ENCODE assay signal across 23 mouse cellular contexts in the genomic region with DNA sequence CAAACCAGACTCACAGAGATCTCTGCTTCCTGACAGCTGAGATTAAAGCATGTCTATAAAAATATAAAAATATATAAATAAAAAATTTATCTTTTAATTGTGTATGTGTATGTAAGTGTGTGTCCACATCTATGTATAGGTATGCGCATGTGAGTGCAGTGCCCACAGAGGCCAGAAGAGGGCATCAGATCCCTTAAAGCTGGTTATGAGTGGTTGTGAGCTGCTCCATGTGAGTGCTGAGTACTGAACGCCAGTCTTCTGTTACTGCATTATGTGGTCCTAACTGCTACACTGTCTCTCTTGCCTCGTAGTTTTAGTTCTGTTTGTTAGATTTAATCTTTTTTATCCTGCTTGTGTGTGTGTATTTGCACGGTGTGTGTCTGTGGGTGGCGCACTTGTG. TPM values are rescaled to one million over a fixed set of nuclear protein-coding genes. Genes with fewer than 3 reads are reported as not detected.
A peak's percentile ranks its signal among the peaks of the same experiment; 100 is the strongest.
DNase-seq lines count a peak whose midpoint lies in the region; ATAC-seq and TF ChIP-seq lines count a peak whose summit lies in the region.
"Had no signal": no experiment of that assay in that cellular context is flagged by ENCODE, and none has a peak within 500 bp of the region (broad histone marks: within the 10 kb centered on the region; RNA-seq: fewer than 3 reads in every experiment).

No protein-coding gene starts in this region.

- no peaks in the 10 kb centered on the region for H3K27me3 ChIP-seq in hindbrain, postnatal 0 days (ENCODE audit: insufficient read depth, low read length)
- no peaks in the 10 kb centered on the region for H3K27me3 ChIP-seq in hindbrain, embryonic 14.5 days (ENCODE audit: control insufficient read depth, insufficient read depth, low read length)
- H3K27me3 ChIP-seq in testis, adult 2 months (ENCODE audit: control insufficient read depth, insufficient read depth, low read length) = no peaks in the 10 kb centered on the region
- H3K27me3 ChIP-seq in MEL (ENCODE audit: control insufficient read depth in 1 of 2, insufficient read depth in 2 of 2, low read length in 2 of 2) = peaks cover 0 to 3% of the 10 kb centered on the region in 2 experiments; a peak in 1 of 4 replicates
- no peaks in the 10 kb centered on the region for H3K27me3 ChIP-seq in liver, postnatal 0 days (ENCODE audit: insufficient read depth, low read length)
- H3K27me3 ChIP-seq: forebrain, embryonic 12.5 days; neural tube, embryonic 15.5 days had no signal

- H3K4me3 ChIP-seq in hindbrain, postnatal 0 days (ENCODE audit: low read length) = no peak overlapping the region
- no peak overlapping the region for H3K4me3 ChIP-seq in hindbrain, embryonic 14.5 days (replicated peaks; ENCODE audit: low read length)
- no peak overlapping the region for H3K4me3 ChIP-seq in testis, adult 2 months (ENCODE audit: control insufficient read depth, low read depth, low read length)
- H3K4me3 ChIP-seq in MEL (ENCODE audit: control insufficient read depth in 1 of 2, insufficient read depth in 1 of 2, low read depth in 2 of 2, low read length in 2 of 2) = no peak overlapping the region
- no peak overlapping the region for H3K4me3 ChIP-seq in liver, postnatal 0 days (ENCODE audit: low read depth, low read length)
- H3K4me3 ChIP-seq: forebrain, embryonic 12.5 days; hindbrain, embryonic 13.5 days; megakaryocyte, embryonic 14.5 days; neural tube, embryonic 15.5 days had no signal

- H3K4me1 ChIP-seq in hindbrain, postnatal 0 days (ENCODE audit: insufficient read depth, low read length) = no peaks in the 10 kb centered on the region
- H3K4me1 ChIP-seq in hindbrain, embryonic 14.5 days (replicated peaks; ENCODE audit: control insufficient read depth, insufficient read depth, low read length) = no peaks in the 10 kb centered on the region
- H3K4me1 ChIP-seq in testis, adult 2 months (ENCODE audit: control insufficient read depth, insufficient read depth, low read length) = peaks cover 5% of the 10 kb centered on the region
- H3K4me1 ChIP-seq in MEL (ENCODE audit: control insufficient read depth in 1 of 2, insufficient read depth in 2 of 2, low read length in 2 of 2) = peaks cover 0 to 7% of the 10 kb centered on the region in 2 experiments; a peak in 2 of 4 replicates
- H3K4me1 ChIP-seq in liver, postnatal 0 days (ENCODE audit: insufficient read depth) = peaks cover 20% of the 10 kb centered on the region; the same call in 1 of the 2 replicates
- H3K4me1 ChIP-seq: forebrain, embryonic 12.5 days; hindbrain, embryonic 13.5 days had no signal

- TF ChIP-seq POLR2A in testis, adult 2 months (IDR thresholded peaks at IDR 0.05; ENCODE audit: control insufficient read depth, low read depth, low read length) = no peak
- TF ChIP-seq POLR2A in MEL (IDR thresholded peaks at IDR 0.05; ENCODE audit: control insufficient read depth in 1 of 2, insufficient read depth in 1 of 2, low read depth in 1 of 2, low read length in 2 of 2, poor library complexity in 1 of 2) = no peak

- no peak overlapping the region for H3K9ac ChIP-seq in hindbrain, postnatal 0 days (replicated peaks; ENCODE audit: low read length)
- H3K9ac ChIP-seq in hindbrain, embryonic 14.5 days = no peak overlapping the region
- H3K9ac ChIP-seq in MEL (ENCODE audit: control insufficient read depth, low read depth, low read length, poor library complexity, severe bottlenecking) = no peak overlapping the region
- H3K9ac ChIP-seq in liver, postnatal 0 days (replicated peaks) = no peak overlapping the region
- H3K9ac ChIP-seq: forebrain, embryonic 12.5 days; hindbrain, embryonic 13.5 days; lung, embryonic 14.5 days; neural tube, embryonic 15.5 days had no signal

- TF ChIP-seq CTCF in hindbrain, postnatal 0 days (IDR thresholded peaks at IDR 0.05; ENCODE audit: low read depth) = peak; percentile 5; the same call in 1 of the 2 replicates
- peak; percentile 34; the same call in 1 of the 2 replicates for TF ChIP-seq CTCF in testis, adult 2 months (IDR thresholded peaks at IDR 0.05; ENCODE audit: control insufficient read depth, insufficient read depth, insufficient replicate concordance, low read depth, low read length)
- TF ChIP-seq CTCF in MEL (IDR thresholded peaks at IDR 0.05 in 2 of 3, conservative IDR thresholded peaks at IDR 0.05 in 1 of 3; ENCODE audit: control insufficient read depth in 1 of 3, insufficient read depth in 1 of 3, low read depth in 2 of 3, low read length in 3 of 3, poor library complexity in 1 of 3, severe bottlenecking in 1 of 3) = peak; percentile 24 to 30 (median 29); a peak in 4 of 6 replicates
- peak; percentile 51 for TF ChIP-seq CTCF in liver, postnatal 0 days (IDR thresholded peaks at IDR 0.05; ENCODE audit: low read depth)

- no peak; the same call in 1 of the 2 replicates for TF ChIP-seq RAD21 in MEL (IDR thresholded peaks at IDR 0.05; ENCODE audit: low read depth, low read length)

- no peak for ATAC-seq in hindbrain, postnatal 0 days
- no peak for ATAC-seq in hindbrain, embryonic 14.5 days (ENCODE audit: low FRiP score)
- ATAC-seq in liver, postnatal 0 days = no peak

- no peaks in the 10 kb centered on the region for H3K36me3 ChIP-seq in hindbrain, postnatal 0 days (ENCODE audit: insufficient read depth, low read length)
- H3K36me3 ChIP-seq in hindbrain, embryonic 14.5 days (replicated peaks; ENCODE audit: control insufficient read depth, insufficient read depth) = no peaks in the 10 kb centered on the region
- H3K36me3 ChIP-seq in testis, adult 2 months (ENCODE audit: control insufficient read depth, insufficient read depth, low read length) = no peaks in the 10 kb centered on the region
- peaks cover 0 to 3% of the 10 kb centered on the region in 2 experiments; a peak in 1 of 4 replicates for H3K36me3 ChIP-seq in MEL (ENCODE audit: control insufficient read depth in 1 of 2, insufficient read depth in 2 of 2, low read length in 2 of 2)
- no peaks in the 10 kb centered on the region for H3K36me3 ChIP-seq in liver, postnatal 0 days (replicated peaks; ENCODE audit: insufficient read depth, low read length)
- H3K36me3 ChIP-seq: forebrain, embryonic 12.5 days; hindbrain, embryonic 13.5 days; neural tube, embryonic 15.5 days had no signal

- H3K79me2 ChIP-seq in MEL (ENCODE audit: control insufficient read depth, insufficient read depth, low read length, poor library complexity) = no peaks in the 10 kb centered on the region

- H3K4me2 ChIP-seq in hindbrain, postnatal 0 days (ENCODE audit: low read depth, low read length) = no peak overlapping the region
- no peak overlapping the region for H3K4me2 ChIP-seq in hindbrain, embryonic 14.5 days (replicated peaks)
- H3K4me2 ChIP-seq in liver, postnatal 0 days (ENCODE audit: low read depth, low read length) = no peak overlapping the region
- H3K4me2 ChIP-seq: forebrain, embryonic 12.5 days; hindbrain, embryonic 13.5 days; lung, embryonic 14.5 days; neural tube, embryonic 15.5 days had no signal

- WGBS in hindbrain, postnatal 0 days = 94% methylated on average over 5 of the region's 5 CpGs
- WGBS in hindbrain, embryonic 14.5 days = 96% methylated on average over 5 of the region's 5 CpGs
- WGBS in liver, postnatal 0 days (ENCODE audit: insufficient replicate concordance) = 94% methylated on average over 5 of the region's 5 CpGs

- DNase-seq in hindbrain, postnatal 0 days (ENCODE audit: low spot score) = no peak
- DNase-seq in hindbrain, embryonic 14.5 days (ENCODE audit: low spot score) = no peak
- no peak for DNase-seq in testis, postnatal 10 days (ENCODE audit: low spot score)
- peak; percentile 32 for DNase-seq in MEL (ENCODE audit: low read depth, low spot score)
- no peak for DNase-seq in liver, postnatal 0 days
- DNase-seq in spleen, postnatal 14 days (ENCODE audit: low spot score in 2 of 2) = no peak
- no peak for DNase-seq in lung, postnatal 25 days (ENCODE audit: low spot score)
- DNase-seq: adrenal gland, adult 2 months; cerebellum, adult 2 months; kidney, adult 9 months; lung, embryonic 14.5 days had no signal

- H3K27ac ChIP-seq in hindbrain, postnatal 0 days = no peak overlapping the region
- H3K27ac ChIP-seq in hindbrain, embryonic 14.5 days = no peak overlapping the region
- H3K27ac ChIP-seq in testis, adult 2 months (ENCODE audit: control insufficient read depth, insufficient read depth, low read depth, low read length) = no peak overlapping the region
- no peak overlapping the region for H3K27ac ChIP-seq in MEL (ENCODE audit: control insufficient read depth, low read depth, low read length)
- H3K27ac ChIP-seq in liver, postnatal 0 days (ENCODE audit: low read depth) = no peak overlapping the region
- H3K27ac ChIP-seq: forebrain, embryonic 12.5 days; hindbrain, embryonic 13.5 days; neural tube, embryonic 15.5 days had no signal

- TF ChIP-seq EP300 in MEL (IDR thresholded peaks at IDR 0.05; ENCODE audit: low read depth in 1 of 2, low read length in 2 of 2) = no peak
- TF ChIP-seq EP300 in liver, postnatal 0 days (IDR thresholded peaks at IDR 0.05; ENCODE audit: low read depth) = no peak

- no peaks in the 10 kb centered on the region for H3K9me3 ChIP-seq in hindbrain, postnatal 0 days (ENCODE audit: low read length)
- no peaks in the 10 kb centered on the region for H3K9me3 ChIP-seq in hindbrain, embryonic 14.5 days (ENCODE audit: control insufficient read depth, low read length)
- H3K9me3 ChIP-seq in MEL (replicated peaks; ENCODE audit: insufficient read depth, low read length) = no peaks in the 10 kb centered on the region
- no peaks in the 10 kb centered on the region for H3K9me3 ChIP-seq in liver, postnatal 0 days (ENCODE audit: low read length)
- H3K9me3 ChIP-seq: forebrain, embryonic 12.5 days; hindbrain, embryonic 13.5 days; neural tube, embryonic 15.5 days had no signal

RNA-seq across cellular contexts. Expression of gene Gstp2, which starts 5.2 kb away (rescaled TPM):
- total RNA-seq in hindbrain, postnatal 0 days (2014; rRNA removed) = 0.52 TPM in 1 of 2 replicates, not detected in the other
- 2.2 and 3.0 TPM in 2 replicates for polyA plus RNA-seq in hindbrain, postnatal 0 days (2015; fragmentation: Nextera tagmentation; extraction: Ambion mirVana)
- polyA plus RNA-seq in hindbrain, embryonic 14.5 days (2014; fragmentation: Nextera tagmentation; extraction: Ambion mirVana) = 1.7 TPM in 1 of 2 replicates, not detected in the other
- 1.5 TPM in 2 replicates for polyA plus RNA-seq in testis, adult 2 months (2012; rRNA removed)
- total RNA-seq in MEL (2012; rRNA removed) = 7.4 TPM in 1 of 2 replicates, not detected in the other
- under 1 TPM in 1 of 2 experiments, not detected in 1; 0.65 TPM for polyA plus RNA-seq in MEL (2012; ENCODE audit: insufficient read depth in 1 of 2, insufficient read length in 2 of 2, low read depth in 1 of 2, low replicate concordance in 2 of 2, missing spikeins in 1 of 2)
- 5.8 and 6.4 TPM in 2 replicates for polyA plus RNA-seq in liver, postnatal 0 days (2015; fragmentation: Nextera tagmentation; extraction: Ambion mirVana)

RNA-seq across cellular contexts. Expression of gene Gstp3, which starts 8.4 kb away (rescaled TPM):
- not detected in 2 replicates for total RNA-seq in hindbrain, postnatal 0 days (2014; rRNA removed)
- polyA plus RNA-seq in hindbrain, postnatal 0 days (2015; fragmentation: Nextera tagmentation; extraction: Ambion mirVana) = not detected in 2 replicates
- not detected in 2 replicates for polyA plus RNA-seq in hindbrain, embryonic 14.5 days (2014; fragmentation: Nextera tagmentation; extraction: Ambion mirVana)
- polyA plus RNA-seq in testis, adult 2 months (2012; rRNA removed) = not detected in 2 replicates
- total RNA-seq in MEL (2012; rRNA removed) = not detected in 2 replicates
- polyA plus RNA-seq in MEL (2012; ENCODE audit: insufficient read depth in 1 of 2, insufficient read length in 2 of 2, low read depth in 1 of 2, low replicate concordance in 2 of 2, missing spikeins in 1 of 2) = under 1 TPM in 1 of 2 experiments, not detected in 1; 0.84 TPM
- 64.5 and 67.3 TPM in 2 replicates for polyA plus RNA-seq in liver, postnatal 0 days (2015; fragmentation: Nextera tagmentation; extraction: Ambion mirVana)
- total RNA-seq: heart, adult 8-10 months had no signal
- polyA plus RNA-seq: cerebellum, adult 2 months; cortical plate, adult 2 months; forebrain, embryonic 12.5 days; heart, postnatal 0 days; hindbrain, embryonic 13.5 days; lung, embryonic 14.5 days; neural tube, embryonic 15.5 days; stomach, embryonic 14.5 days had no signal

RNA-seq across cellular contexts. Expression of gene Gstp1, which starts 13.2 kb away (rescaled TPM):
- 317 and 335 TPM in 2 replicates for total RNA-seq in hindbrain, postnatal 0 days (2014; rRNA removed)
- polyA plus RNA-seq in hindbrain, postnatal 0 days (2015; fragmentation: Nextera tagmentation; extraction: Ambion mirVana) = 575 and 599 TPM in 2 replicates
- polyA plus RNA-seq in hindbrain, embryonic 14.5 days (2014; fragmentation: Nextera tagmentation; extraction: Ambion mirVana) = 477 and 497 TPM in 2 replicates
- 88.6 and 94.9 TPM in 2 replicates for polyA plus RNA-seq in testis, adult 2 months (2012; rRNA removed)
- 251 and 270 TPM in 2 replicates for total RNA-seq in MEL (2012; rRNA removed)
- polyA plus RNA-seq in MEL (2012; ENCODE audit: insufficient read depth in 1 of 2, insufficient read length in 2 of 2, low read depth in 1 of 2, low replicate concordance in 2 of 2, missing spikeins in 1 of 2) = 100 to 1,000 TPM in 1 of 2 experiments, not detected in 1; 369 TPM
- polyA plus RNA-seq in liver, postnatal 0 days (2015; fragmentation: Nextera tagmentation; extraction: Ambion mirVana) = 428 and 442 TPM in 2 replicates

RNA-seq across cellular contexts. Expression of gene Cabp2, which starts 30.4 kb away (rescaled TPM):
- total RNA-seq in hindbrain, postnatal 0 days (2014; rRNA removed) = not detected in 2 replicates
- polyA plus RNA-seq in hindbrain, postnatal 0 days (2015; fragmentation: Nextera tagmentation; extraction: Ambion mirVana) = not detected in 2 replicates
- not detected in 2 replicates for polyA plus RNA-seq in hindbrain, embryonic 14.5 days (2014; fragmentation: Nextera tagmentation; extraction: Ambion mirVana)
- polyA plus RNA-seq in testis, adult 2 months (2012; rRNA removed) = not detected in 2 replicates
- not detected in 2 replicates for total RNA-seq in MEL (2012; rRNA removed)
- polyA plus RNA-seq in MEL (2012; ENCODE audit: insufficient read depth in 1 of 2, insufficient read length in 2 of 2, low read depth in 1 of 2, low replicate concordance in 2 of 2, missing spikeins in 1 of 2) = under 1 TPM in 1 of 2 experiments, not detected in 1; 0.14 TPM
- 0.38 and 0.43 TPM in 2 replicates for polyA plus RNA-seq in liver, postnatal 0 days (2015; fragmentation: Nextera tagmentation; extraction: Ambion mirVana)
- total RNA-seq: adrenal gland, adult 2 months; heart, adult 8-10 months had no signal
- polyA plus RNA-seq: adrenal gland, adult 2 months; cortical plate, adult 2 months; embryonic facial prominence, embryonic 14.5 days; forebrain, embryonic 12.5 days; heart, postnatal 0 days; hindbrain, embryonic 13.5 days; large intestine, adult 2 months; limb, embryonic 11.5 days; lung, embryonic 14.5 days; neural tube, embryonic 15.5 days; stomach, embryonic 14.5 days had no signal

RNA-seq across cellular contexts. Expression of gene Ndufv1, which starts 38.4 kb away (rescaled TPM):
- 160 and 203 TPM in 2 replicates for total RNA-seq in hindbrain, postnatal 0 days (2014; rRNA removed)
- polyA plus RNA-seq in hindbrain, postnatal 0 days (2015; fragmentation: Nextera tagmentation; extraction: Ambion mirVana) = 285 and 291 TPM in 2 replicates
- polyA plus RNA-seq in hindbrain, embryonic 14.5 days (2014; fragmentation: Nextera tagmentation; extraction: Ambion mirVana) = 242 and 259 TPM in 2 replicates
- 145 and 173 TPM in 2 replicates for polyA plus RNA-seq in testis, adult 2 months (2012; rRNA removed)
- total RNA-seq in MEL (2012; rRNA removed) = 235 and 267 TPM in 2 replicates
- polyA plus RNA-seq in MEL (2012; ENCODE audit: insufficient read depth in 1 of 2, insufficient read length in 2 of 2, low read depth in 1 of 2, low replicate concordance in 2 of 2, missing spikeins in 1 of 2) = 100 to 1,000 TPM in 1 of 2 experiments, not detected in 1; 218 TPM
- 171 and 172 TPM in 2 replicates for polyA plus RNA-seq in liver, postnatal 0 days (2015; fragmentation: Nextera tagmentation; extraction: Ambion mirVana)

Comparison
In these comparisons a context has a peak if more than half of its experiments do, and no peak if none do; other contexts are left out.
1. RNA of gene Gstp3, which starts 8.4 kb away (polyA plus RNA-seq): 64.5 to 67.3 TPM in liver, postnatal 0 days; 0.84 TPM in MEL, not detected in testis, adult 2 months, not detected in hindbrain, embryonic 14.5 days and not detected in hindbrain, postnatal 0 days; every median in the first group is over 10 times any median in the second.
2. Peak in every context shown above with its lines, with median percentiles within 50 percentile points of each other: CTCF ChIP-seq.